Mouse (Mus musculus) mouse trophoblast stem cell (cell line): Measurements from ENCODE around the gene Dnah2.
"Not testable (repeated sequence)": the region's sequence is repeated elsewhere in the genome, so short reads cannot be mapped to it uniquely, and the experiment has no call there.

Experiments used
- in situ Hi-C, 2 experiments: fragments of 300-500 bp; cut with MseI, MboI; formaldehyde crosslinking; loops; 2 replicates in 1 of 2; 3 replicates in 1 of 2; pipeline ENCODE4 v1.15.1; 2025

The Dnah2 gene

DNA sequence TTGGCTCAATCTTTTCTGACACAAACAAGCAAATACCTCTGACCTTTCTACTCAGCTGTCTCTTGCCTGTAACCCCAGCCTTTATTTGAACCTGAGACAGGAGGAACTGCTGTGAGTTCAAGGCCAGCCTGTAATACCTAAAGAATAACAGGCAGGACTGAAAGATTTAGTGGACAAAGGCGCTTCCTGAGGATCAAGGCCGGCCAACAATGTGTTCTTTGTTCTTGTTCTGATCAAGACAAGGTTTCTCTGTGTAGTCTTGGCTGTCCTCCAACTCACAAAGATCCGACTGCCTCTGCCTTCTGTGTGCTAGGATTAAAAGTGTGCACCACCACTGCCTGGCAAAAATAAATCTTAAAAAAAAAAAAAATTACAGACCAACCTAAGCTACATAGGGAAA is 15.5 kb upstream of the Dnah2 start:
- in situ Hi-C loops = no loop called here

DNA sequence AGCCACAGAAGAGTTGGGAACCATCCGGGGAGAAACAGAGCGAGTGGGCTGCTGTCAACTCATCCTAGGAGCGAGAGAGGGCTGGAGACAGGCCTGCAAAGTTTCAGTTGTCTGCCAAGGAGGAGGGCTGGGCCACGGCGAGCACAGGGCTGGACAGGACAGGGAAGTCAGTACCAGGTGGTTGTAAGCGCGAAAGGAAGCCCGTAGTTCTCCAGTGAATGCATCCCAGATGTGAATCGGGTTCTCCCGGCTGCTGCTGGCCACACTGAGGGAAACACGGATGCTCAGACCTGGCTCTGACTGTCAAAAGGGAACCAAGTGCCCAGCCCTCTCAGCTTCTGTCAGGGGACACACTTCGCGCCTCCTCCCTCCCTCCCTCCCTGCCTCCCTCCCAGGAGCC is 14.5 kb upstream of the Dnah2 start:
- in situ Hi-C loops = no loop called here

DNA sequence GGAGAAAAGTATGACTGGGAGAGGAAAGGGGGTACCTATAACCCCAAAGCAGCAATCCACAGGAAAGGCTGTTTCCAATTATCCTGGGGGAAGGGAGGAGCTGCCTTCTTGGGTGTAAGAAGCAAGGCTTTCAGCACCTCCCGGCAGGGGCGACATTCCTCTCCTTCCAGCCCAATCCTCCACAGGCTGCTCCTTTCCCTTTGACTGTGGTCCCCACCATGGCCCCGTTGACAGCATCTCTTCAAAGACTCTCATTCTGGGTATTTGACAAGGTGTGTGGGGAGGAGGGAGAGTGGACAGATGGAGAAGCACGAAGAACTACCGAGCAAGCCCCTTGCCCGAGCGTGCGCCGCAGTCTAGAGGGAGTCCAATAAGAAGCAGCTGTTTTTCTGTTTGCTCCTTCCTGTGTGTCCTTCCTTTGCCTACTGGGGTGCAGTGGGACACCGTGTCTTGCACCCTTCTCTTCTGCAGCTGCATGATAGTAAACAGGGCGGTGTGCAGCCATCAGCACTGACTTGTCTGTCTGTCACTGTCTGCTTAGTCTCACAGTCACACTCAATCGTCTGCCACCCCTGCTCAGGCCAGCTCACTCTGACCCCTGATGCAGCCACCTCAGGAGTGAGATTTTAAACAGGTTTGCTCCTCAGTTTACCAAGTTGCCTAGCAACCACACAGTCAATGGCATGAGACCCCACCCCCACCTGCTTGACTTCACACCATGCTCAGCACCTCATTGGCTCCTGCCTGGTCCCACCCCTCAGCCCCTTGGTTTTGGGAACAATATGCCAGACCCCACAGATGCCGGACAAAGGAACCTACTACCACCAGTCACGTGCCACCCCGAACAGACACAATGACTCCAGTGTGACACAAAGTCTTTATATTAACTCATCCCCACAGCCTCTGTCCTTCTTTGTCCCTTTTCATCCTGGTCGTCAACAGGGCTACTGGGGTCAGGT is 12.3 kb upstream of the Dnah2 start:
- in situ Hi-C loops = no loop called here

DNA sequence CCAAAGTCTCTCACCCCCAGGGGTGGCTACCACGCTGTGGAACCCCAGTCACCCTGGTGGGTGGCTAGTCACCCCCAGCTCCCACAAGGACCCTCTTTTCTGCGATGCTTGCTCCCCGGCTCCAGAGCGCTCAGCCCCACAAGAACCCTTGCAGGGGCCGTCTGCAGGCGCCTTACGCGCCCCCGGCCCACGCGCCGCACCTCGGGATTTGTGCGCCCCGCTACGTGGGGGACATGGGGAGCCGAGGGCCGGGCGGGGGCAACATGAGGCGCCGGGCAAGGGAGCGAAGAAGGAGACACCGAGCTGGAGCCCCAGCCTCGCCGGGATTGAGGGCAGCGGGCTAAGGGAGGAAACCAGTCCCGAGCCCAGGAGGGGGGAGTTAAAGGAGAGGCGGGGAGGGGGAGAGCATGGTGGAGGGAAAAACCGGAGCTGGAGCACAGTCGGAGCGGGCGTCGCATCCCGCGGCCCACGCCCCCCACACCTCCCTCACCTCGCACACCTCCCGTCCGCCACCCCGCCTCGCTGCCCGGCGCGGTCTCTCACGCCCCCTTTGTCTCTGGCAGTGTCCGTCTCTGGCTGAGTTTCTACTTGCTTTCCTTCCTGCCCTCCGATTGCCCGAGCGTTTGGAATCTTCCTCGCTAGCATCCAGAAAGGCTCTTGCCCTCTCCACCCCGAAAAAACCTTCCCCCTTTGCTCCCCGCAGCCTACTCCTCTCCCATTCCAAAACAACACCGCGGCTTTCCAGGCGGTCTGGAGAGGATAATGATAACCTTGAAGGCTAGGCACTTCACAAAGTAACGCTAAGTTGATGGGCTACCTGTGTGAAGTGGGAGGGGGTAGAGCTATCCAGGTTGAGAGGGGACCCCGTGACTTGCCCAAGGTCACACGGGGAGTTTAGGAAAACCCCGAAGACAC is 11.2 kb upstream of the Dnah2 start, which contains the start of gene Efnb3:
Gene Efnb3 (minus strand): TSS at position 355 of the 915 bp plus-strand sequence.
- in situ Hi-C loops = no loop called here

DNA sequence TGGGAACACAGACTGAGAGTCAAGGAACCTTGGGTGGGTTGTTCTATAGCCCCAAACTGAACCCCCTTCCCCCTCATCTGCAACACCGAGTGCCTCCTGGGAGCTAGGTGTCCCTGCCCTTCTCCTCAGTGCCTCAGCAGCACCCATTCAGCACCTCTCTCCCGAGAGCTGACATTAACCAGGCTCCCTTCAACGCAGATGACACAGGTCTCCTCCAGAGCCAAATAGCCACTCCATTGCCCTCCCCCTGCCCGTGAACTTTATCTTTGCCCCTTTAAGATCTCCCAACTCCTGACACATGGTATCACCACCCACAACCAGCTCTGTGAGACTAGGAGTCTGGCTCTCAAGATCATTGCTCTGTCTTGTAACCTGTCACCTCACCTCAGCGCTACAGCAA is 10.3 kb upstream of the Dnah2 start:
- in situ Hi-C loops = no loop called here

DNA sequence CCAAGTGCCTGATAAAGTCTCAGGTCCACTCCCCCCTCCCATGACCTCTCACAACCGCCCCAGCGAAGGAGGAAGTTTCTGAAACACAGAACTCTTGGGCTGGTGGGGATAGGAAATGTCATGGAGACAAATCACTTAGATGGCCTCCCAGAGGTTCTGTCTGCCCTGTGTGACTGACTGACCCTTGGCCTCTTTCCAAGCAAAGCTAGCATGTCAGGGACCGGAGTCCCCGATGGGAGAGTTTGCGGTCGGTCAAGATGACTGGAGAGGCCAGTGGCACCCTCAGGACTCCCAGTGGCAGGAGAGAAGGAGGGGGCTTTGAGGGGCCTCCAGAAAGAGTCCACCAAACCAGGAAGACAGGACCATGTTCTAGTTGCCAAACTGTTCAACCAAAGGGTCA is 9.8 kb upstream of the Dnah2 start:
- in situ Hi-C loops = no loop called here

DNA sequence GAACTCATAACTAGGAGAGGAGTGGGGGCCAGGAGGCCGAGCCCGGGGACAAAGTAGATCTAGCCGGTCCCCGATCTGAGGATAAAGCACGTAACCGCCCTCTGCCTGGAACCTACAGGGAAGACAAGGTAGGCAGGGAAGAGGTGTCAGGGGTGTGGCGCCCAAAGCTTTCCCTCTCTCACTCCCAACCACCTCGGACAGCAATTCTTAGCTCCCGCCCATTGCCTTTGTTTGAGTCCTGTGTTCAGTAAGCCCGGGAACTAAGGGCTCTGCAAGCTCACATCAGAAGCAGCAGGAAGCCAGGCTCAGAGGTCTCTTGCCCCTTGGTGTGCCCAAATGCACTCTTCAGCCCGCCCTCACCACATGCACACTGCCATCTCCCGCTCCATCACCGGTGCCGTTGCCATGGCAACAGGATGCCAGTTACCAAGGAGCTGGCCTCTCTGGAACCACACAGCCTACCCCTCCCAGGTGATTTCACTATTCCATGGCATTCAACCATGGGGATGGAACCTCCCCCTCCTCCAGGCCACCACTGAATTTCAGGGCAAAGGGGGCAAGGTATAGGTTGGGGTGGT is 8.6 kb upstream of the Dnah2 start:
- in situ Hi-C loops = no loop called here

GRCm38 (mm10) chr11:69554539-69555140 is 5.7 kb upstream of the Dnah2 start:
- in situ Hi-C loops = no loop called here

- in situ Hi-C loops = no loop called here
Observed at GRCm38 (mm10) chr11:69553341-69553721, 4.4 kb upstream of the Dnah2 start.

GRCm38 (mm10) chr11:69552622-69553340 is 3.9 kb upstream of the Dnah2 start:
- in situ Hi-C loops = no loop called here

- in situ Hi-C loops = no loop called here
Observed at GRCm38 (mm10) chr11:69551310-69551709, 2.4 kb upstream of the Dnah2 start.

DNA sequence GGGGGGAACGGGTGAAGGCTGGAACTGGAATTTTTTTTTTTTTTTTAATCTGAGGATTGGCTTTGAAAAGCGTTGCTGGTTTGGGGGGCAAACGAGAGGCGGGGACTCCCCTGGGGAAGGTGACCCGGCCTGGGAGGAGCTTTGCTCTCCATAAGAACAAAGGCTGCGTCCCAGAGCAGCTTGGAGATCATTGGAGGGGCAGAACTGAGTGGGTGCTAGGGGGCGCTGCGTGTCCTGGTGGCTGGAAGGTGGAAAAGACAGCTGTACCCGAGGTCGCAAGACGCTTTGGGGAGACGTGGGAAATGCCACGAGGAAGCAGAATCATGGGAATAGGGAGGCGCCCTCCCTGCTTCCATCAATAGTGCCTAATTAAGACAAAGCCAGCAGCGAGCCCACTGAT is 1.8 kb downstream of the Dnah2 start:
- in situ Hi-C loops = no loop called here

- in situ Hi-C loops = no loop called here
Observed at GRCm38 (mm10) chr11:69546423-69547053, 2.4 kb downstream of the Dnah2 start.

DNA sequence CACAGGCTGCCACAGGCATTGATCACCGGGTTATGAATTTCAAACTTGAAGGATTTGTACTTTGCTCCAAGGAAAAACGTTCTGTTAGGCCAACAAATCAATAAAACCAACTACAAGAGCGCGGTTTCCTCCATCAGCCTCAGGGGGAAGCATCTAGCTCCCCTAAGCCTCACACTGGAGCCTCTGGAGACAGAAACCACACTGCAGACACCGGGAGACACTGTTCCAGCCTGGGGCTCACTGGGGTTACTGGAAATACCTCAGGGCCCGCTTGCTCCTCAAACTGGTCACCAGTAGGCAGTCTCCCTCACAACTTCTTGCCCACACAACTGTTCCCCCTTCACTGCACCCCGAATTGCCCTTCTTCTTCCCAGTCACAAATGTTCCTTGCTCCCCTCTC is 3.0 kb downstream of the Dnah2 start:
- in situ Hi-C loops = no loop called here

GRCm38 (mm10) chr11:69543598-69543997 is 5.3 kb downstream of the Dnah2 start:
- in situ Hi-C loops = no loop called here

DNA sequence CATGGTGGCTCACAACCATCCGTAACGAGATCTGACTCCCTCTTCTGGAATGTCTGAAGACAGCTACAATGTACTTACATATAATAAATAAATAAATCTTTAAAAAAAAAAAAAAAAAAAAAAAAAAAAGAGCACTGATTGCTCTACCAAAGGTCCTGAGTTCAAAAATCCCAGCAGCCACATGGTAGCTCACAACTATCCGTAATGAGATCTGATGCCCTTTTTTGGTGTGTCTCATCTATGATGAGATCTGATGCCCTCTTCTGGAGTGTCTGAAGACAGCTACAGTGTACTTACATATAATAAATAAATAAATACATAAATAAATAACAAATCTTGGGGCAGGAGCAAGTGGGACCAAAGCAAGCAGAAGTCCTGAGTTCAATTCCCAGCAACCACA is 7.2 kb downstream of the Dnah2 start:
- in situ Hi-C loops = not testable (repeated sequence)

DNA sequence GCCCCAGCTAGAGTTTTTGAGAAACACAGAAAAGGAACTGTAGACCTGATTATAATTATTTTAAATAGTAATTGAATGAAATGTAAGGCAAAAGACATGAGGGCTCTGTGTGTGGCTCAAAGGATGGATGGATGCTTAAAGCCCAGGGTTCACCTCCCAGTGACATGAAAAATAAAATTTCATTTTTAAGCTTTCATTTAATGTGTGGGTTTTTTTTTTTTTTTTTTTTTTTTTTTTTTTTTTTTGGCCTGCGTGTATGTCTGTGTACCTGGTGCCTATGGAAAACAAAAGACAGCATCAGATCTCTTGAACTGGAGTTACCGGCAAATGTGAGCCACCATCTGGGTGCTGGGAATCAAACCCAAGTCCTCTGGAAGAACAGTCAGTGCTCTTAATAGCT is 8.2 kb downstream of the Dnah2 start:
- in situ Hi-C loops = no loop called here

DNA sequence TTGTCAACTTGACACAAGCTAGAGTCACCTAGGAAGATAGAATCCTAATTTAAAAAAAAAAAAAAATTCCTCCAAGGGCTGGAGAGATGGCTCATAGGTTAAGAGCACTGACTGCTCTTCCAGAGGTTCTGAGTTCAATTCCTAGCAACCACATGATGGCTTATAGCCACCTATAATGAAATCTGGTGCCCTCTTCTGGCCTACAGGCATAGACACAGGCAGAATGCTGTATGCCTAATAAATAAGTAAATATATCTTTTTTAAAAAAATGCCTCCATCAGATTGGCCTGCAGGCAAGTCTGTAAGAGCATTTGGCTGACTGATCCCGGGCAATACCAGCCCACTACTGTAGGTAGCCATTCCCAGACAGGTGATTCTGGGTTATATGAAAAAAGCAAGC is 13.9 kb downstream of the Dnah2 start:
- in situ Hi-C loops = loop anchor here (5.0 to 10.0 kb wide), 3 partner anchors 42 to 80 kb away; partner anchors contain the start of genes Atp1b2 (in 1 of the 2) and Shbg (in 1 of the 2)

GRCm38 (mm10) chr11:69532480-69533150 is 16.3 kb downstream of the Dnah2 start:
- in situ Hi-C loops = loop anchor here in 1 of 2 experiments (10.0 kb wide), 1 partner anchor 82 kb away; the partner anchor contains the start of gene Shbg

GRCm38 (mm10) chr11:69530755-69531154 is 18.2 kb downstream of the Dnah2 start:
- in situ Hi-C loops = loop anchor here in 1 of 2 experiments (10.0 kb wide), 1 partner anchor 84 kb away; the partner anchor contains the start of gene Shbg
